Mouse (Mus musculus) cerebellum, adult 2 months (tissue): ENCODE data around the gene Sat2.

ENCODE experiments used
- CTCF ChIP-seq: fragments of 200-500 bp; IDR thresholded peaks from 2 replicates; pipeline ENCODE4 v1.5.1; 2011; ENCODE audit warnings: low read depth, mild to moderate bottlenecking, control low read depth, low read length, moderate library complexity, borderline replicate concordance; ENCODE audit not compliant: insufficient read depth
- POLR2A ChIP-seq: fragments of 200-500 bp; IDR thresholded peaks from 2 replicates; pipeline ENCODE4 v1.6.1; 2011; ENCODE audit warnings: low read length, control low read depth, borderline replicate concordance; ENCODE audit not compliant: insufficient read depth

GRCm38 (mm10) chr11:69661221-69661881 is 39.5 kb downstream of the Sat2 start:
- no peak for TF ChIP-seq POLR2A
- no peak for TF ChIP-seq CTCF
